Mouse (Mus musculus): ENCODE measurements around the gene Rad9b. TPM values are rescaled to one million over a fixed set of nuclear protein-coding genes. Genes with fewer than 3 reads are reported as not detected.

Gene Rad9b
- total RNA-seq, 4 experiments from 2014 or later, result 0.89 to 1.9 (median 1.3) TPM

DNA sequence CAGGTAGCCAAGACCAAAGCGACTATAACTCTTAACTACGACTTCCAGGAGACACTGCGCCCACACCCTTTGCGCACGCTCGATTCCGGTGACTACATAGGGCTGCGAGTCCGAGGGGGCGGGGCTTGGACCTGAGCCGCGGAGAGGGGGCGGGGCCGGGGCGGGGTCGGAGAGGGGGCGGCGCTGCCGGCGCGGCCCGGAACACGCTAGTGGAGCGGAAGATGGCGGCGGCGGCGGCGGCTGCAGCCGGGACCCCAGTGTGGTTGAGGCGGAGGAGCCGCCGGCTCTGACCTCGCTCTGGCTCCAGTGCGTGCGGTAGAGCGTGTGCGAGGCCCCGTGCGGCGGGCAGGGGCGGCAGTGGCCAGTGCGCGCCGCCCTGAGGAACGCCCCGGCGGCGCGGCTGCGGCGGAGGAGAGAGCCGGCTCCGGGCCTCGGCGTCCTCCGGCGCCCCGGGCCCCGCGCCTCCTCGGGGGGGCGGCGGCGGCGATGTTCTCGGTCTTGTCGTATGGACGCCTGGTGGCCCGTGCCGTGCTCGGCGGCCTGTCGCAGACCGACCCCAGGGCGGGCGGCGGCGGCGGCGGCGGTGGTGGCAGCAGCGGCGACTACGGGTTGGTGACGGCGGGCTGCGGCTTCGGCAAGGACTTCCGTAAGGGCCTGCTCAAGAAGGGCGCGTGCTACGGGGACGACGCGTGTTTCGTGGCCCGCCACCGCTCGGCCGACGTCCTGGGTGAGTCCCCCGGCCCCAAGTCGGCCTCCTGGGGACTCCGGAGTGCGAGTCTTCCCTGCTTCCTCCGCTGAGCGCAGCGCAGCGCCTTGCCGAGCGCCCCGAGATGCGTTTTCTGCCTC lies 69.6 kb downstream of the Rad9b start, which contains the start of gene Pptc7:
Pptc7 (plus strand) TSS at position 183 of the 846 bp plus-strand sequence.
- peak; percentile 86 for DNase-seq (ENCODE audit: low spot score)

- no peak for DNase-seq (ENCODE audit: low spot score)
These were observed 70.2 kb downstream of the Rad9b start for GRCm38 (mm10) chr5:122283828-122284182.

- DNase-seq (ENCODE audit: low spot score), result no peak
These were observed 73.1 kb downstream of the Rad9b start for GRCm38 (mm10) chr5:122280827-122281462.

- no peak for DNase-seq (ENCODE audit: low spot score)
These were observed 73.6 kb downstream of the Rad9b start for GRCm38 (mm10) chr5:122280422-122280826.

DNA sequence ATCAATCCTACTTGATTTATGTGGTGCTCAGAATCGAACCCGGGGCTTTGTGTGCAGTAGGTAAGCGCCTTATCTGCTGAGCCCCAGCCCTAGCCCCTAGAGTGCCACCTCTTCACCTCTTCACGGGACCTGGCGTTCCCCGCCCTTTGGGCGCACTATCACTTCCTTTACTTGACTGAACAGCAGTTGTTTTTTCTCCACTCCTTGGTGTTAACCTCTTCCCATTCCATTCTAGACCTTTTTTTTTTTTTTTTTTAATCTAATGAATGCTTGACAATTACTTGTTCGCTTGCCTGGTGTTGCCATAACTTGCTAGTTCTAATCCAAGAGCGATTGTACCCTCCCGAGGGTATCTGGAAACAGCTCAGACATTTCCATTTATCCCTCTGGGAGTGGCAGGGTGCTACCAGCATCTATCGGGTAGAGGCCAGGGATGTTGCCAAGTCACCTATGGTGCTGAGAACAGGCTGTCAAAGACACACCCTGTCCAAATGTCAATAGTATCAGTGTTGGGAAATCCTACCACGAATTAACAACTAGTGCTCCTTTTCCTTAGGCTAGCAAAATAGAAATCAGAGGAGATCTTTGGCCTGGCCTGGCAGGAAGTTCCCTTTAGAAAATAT lies 74.1 kb downstream of the Rad9b start:
- no peak for DNase-seq (ENCODE audit: low spot score)

DNA sequence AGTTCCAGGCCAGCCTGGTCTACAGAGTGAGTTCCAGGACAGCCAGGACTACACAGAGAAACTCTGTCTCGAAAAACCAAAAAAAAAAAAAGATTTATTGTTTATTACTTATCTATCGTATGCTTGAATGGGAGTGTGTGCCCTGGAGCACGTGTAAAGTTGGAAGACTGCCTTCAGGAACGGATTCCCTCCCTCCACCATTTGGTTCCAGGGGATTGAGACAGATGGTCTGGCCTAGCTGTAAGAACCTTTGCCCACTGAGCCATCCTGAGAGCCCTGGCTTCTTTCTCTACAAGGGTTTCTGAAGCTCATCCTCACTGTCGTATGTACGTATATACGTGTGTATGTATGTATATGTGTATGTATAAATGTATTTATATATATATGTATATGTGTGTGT lies 75.1 kb downstream of the Rad9b start:
- DNase-seq (ENCODE audit: low spot score), result no peak

GRCm38 (mm10) chr5:122274785-122275184 lies 79.2 kb downstream of the Rad9b start:
- DNase-seq (ENCODE audit: low spot score), result no peak

Other genes starting within 250 kb of the Rad9b start
- gene Ccdc63, start 213.4 kb downstream of the Rad9b start, total RNA-seq (2022), result under 1 TPM in 1 of 4 experiments, not detected in 3; 0.37 TPM
- gene Ppp1cc, start 196.0 kb downstream of the Rad9b start, total RNA-seq (2022), result 100 to 1,000 TPM in 3 of 4 experiments, 10 to 100 TPM in 1; 98.9 to 113 (median 108) TPM
- gene Hvcn1, start 147.4 kb downstream of the Rad9b start, total RNA-seq (2022), result 1 to 10 TPM; 1.1 to 1.8 (median 1.5) TPM
- 1 to 10 TPM; 3.5 to 5.1 (median 3.8) TPM for gene Tctn1, start 89.8 kb downstream of the Rad9b start, total RNA-seq (2022)
- 100 to 1,000 TPM; 103 to 141 (median 121) TPM for gene Pptc7, start 69.9 kb downstream of the Rad9b start, total RNA-seq (2022)
- gene Vps29, start 136 bp upstream of the Rad9b start, total RNA-seq (2022), result 100 to 1,000 TPM in 2 of 4 experiments, 10 to 100 TPM in 2; 91.9 to 113 (median 101) TPM
- gene Gpn3, start 17.6 kb upstream of the Rad9b start, total RNA-seq (2022), result 10 to 100 TPM; 25.3 to 32.1 (median 30.4) TPM
- 10 to 100 TPM; 11.6 to 14.3 (median 12.7) TPM for gene Fam216a, start 18.1 kb upstream of the Rad9b start, total RNA-seq (2022)
- gene Arpc3, start 37.6 kb upstream of the Rad9b start, total RNA-seq (2022), result 10 to 100 TPM; 84.9 to 93.6 (median 88.1) TPM
- 10 to 100 TPM; 30.2 to 35.9 (median 33.9) TPM for gene Anapc7, start 67.5 kb upstream of the Rad9b start, total RNA-seq (2022)
- gene Atp2a2, start 148.0 kb upstream of the Rad9b start, total RNA-seq (2022), result over 10,000 TPM; 11,934 to 13,904 (median 12,774) TPM